Mouse (Mus musculus): ENCODE results near the gene Gm10322.

GRCm38 (mm10) chr10:59602043-59602442, 13.8 kb upstream of the Gm10322 start:
- TF ChIP-seq CTCF (IDR thresholded peaks at IDR 0.05; ENCODE audit: borderline replicate concordance, extremely low read depth, insufficient read depth, insufficient read length) (no peak), POLR2A (IDR thresholded peaks at IDR 0.05; ENCODE audit: borderline replicate concordance, extremely low read depth, insufficient read depth, insufficient read length, poor library complexity, severe bottlenecking) (no peak)

Data from brain, embryonic 14.5 days (tissue).